Mouse (Mus musculus): Measurements from ENCODE around the gene Pcdh15. TPM values are rescaled to one million over a fixed set of nuclear protein-coding genes. Genes with fewer than 3 reads are reported as not detected.

Pcdh15 gene
- polyA plus RNA-seq, 1 experiment = 2.0 TPM

GRCm38 (mm10) chr10:74129665-74130064 lies 1030.5 kb downstream of the Pcdh15 start:
- Histone ChIP-seq H3K4me1 (ENCODE audit: control insufficient read depth, insufficient read depth, low read length) (no peaks in the 10 kb centered on the region), H3K27me3 (ENCODE audit: control insufficient read depth, insufficient read depth, low read length) (no peaks in the 10 kb centered on the region), H3K4me3 (ENCODE audit: control insufficient read depth, low read depth, low read length) (no peak overlapping the region), H3K27ac (ENCODE audit: control insufficient read depth, insufficient read depth, low read depth, low read length) (no peak overlapping the region), H3K36me3 (ENCODE audit: control insufficient read depth, insufficient read depth, low read length) (no peaks in the 10 kb centered on the region)
- TF ChIP-seq CTCF (IDR thresholded peaks at IDR 0.05; ENCODE audit: control insufficient read depth, insufficient read depth, insufficient replicate concordance, low read depth, low read length) (no peak), POLR2A (IDR thresholded peaks at IDR 0.05; ENCODE audit: control insufficient read depth, low read depth, low read length) (no peak)

- Histone ChIP-seq H3K27me3 (ENCODE audit: control insufficient read depth, insufficient read depth, low read length) (no peaks in the 10 kb centered on the region), H3K27ac (ENCODE audit: control insufficient read depth, insufficient read depth, low read depth, low read length) (no peak overlapping the region), H3K4me3 (ENCODE audit: control insufficient read depth, low read depth, low read length) (no peak overlapping the region), H3K36me3 (ENCODE audit: control insufficient read depth, insufficient read depth, low read length) (no peaks in the 10 kb centered on the region), H3K4me1 (ENCODE audit: control insufficient read depth, insufficient read depth, low read length) (no peaks in the 10 kb centered on the region)
- no peak for TF ChIP-seq CTCF (IDR thresholded peaks at IDR 0.05; ENCODE audit: control insufficient read depth, insufficient read depth, insufficient replicate concordance, low read depth, low read length)
- TF ChIP-seq POLR2A (IDR thresholded peaks at IDR 0.05; ENCODE audit: control insufficient read depth, low read depth, low read length) = no peak
Measured at GRCm38 (mm10) chr10:74130805-74131204, 1031.7 kb downstream of the Pcdh15 start.

GRCm38 (mm10) chr10:74147966-74148365 lies 1048.8 kb downstream of the Pcdh15 start:
- no peak for TF ChIP-seq CTCF (IDR thresholded peaks at IDR 0.05; ENCODE audit: control insufficient read depth, insufficient read depth, insufficient replicate concordance, low read depth, low read length)
- TF ChIP-seq POLR2A (IDR thresholded peaks at IDR 0.05; ENCODE audit: control insufficient read depth, low read depth, low read length) = no peak
- no peak overlapping the region for H3K27ac ChIP-seq (ENCODE audit: control insufficient read depth, insufficient read depth, low read depth, low read length)
- H3K36me3 ChIP-seq (ENCODE audit: control insufficient read depth, insufficient read depth, low read length) = no peaks in the 10 kb centered on the region
- no peaks in the 10 kb centered on the region for H3K4me1 ChIP-seq (ENCODE audit: control insufficient read depth, insufficient read depth, low read length)
- H3K27me3 ChIP-seq (ENCODE audit: control insufficient read depth, insufficient read depth, low read length) = no peaks in the 10 kb centered on the region
- H3K4me3 ChIP-seq (ENCODE audit: control insufficient read depth, low read depth, low read length) = no peak overlapping the region

GRCm38 (mm10) chr10:74181921-74182320 lies 1082.8 kb downstream of the Pcdh15 start:
- Histone ChIP-seq H3K4me1 (ENCODE audit: control insufficient read depth, insufficient read depth, low read length) (no peaks in the 10 kb centered on the region), H3K27ac (ENCODE audit: control insufficient read depth, insufficient read depth, low read depth, low read length) (no peak overlapping the region), H3K4me3 (ENCODE audit: control insufficient read depth, low read depth, low read length) (no peak overlapping the region), H3K27me3 (ENCODE audit: control insufficient read depth, insufficient read depth, low read length) (no peaks in the 10 kb centered on the region), H3K36me3 (ENCODE audit: control insufficient read depth, insufficient read depth, low read length) (no peaks in the 10 kb centered on the region)
- TF ChIP-seq CTCF (IDR thresholded peaks at IDR 0.05; ENCODE audit: control insufficient read depth, insufficient read depth, insufficient replicate concordance, low read depth, low read length) (no peak), POLR2A (IDR thresholded peaks at IDR 0.05; ENCODE audit: control insufficient read depth, low read depth, low read length) (no peak)

GRCm38 (mm10) chr10:74203650-74204049 lies 1104.5 kb downstream of the Pcdh15 start:
- Histone ChIP-seq H3K4me3 (ENCODE audit: control insufficient read depth, low read depth, low read length) (no peak overlapping the region), H3K27ac (ENCODE audit: control insufficient read depth, insufficient read depth, low read depth, low read length) (no peak overlapping the region), H3K36me3 (ENCODE audit: control insufficient read depth, insufficient read depth, low read length) (no peaks in the 10 kb centered on the region), H3K4me1 (ENCODE audit: control insufficient read depth, insufficient read depth, low read length) (no peaks in the 10 kb centered on the region), H3K27me3 (ENCODE audit: control insufficient read depth, insufficient read depth, low read length) (no peaks in the 10 kb centered on the region)
- TF ChIP-seq POLR2A (IDR thresholded peaks at IDR 0.05; ENCODE audit: control insufficient read depth, low read depth, low read length) = no peak
- TF ChIP-seq CTCF (IDR thresholded peaks at IDR 0.05; ENCODE audit: control insufficient read depth, insufficient read depth, insufficient replicate concordance, low read depth, low read length) = no peak

- Histone ChIP-seq H3K27ac (ENCODE audit: control insufficient read depth, insufficient read depth, low read depth, low read length) (no peak overlapping the region), H3K4me3 (ENCODE audit: control insufficient read depth, low read depth, low read length) (no peak overlapping the region)
Measured at GRCm38 (mm10) chr10:74217268-74217667, 1118.1 kb downstream of the Pcdh15 start.

GRCm38 (mm10) chr10:74220439-74220838 lies 1121.3 kb downstream of the Pcdh15 start:
- no peaks in the 10 kb centered on the region for H3K36me3 ChIP-seq (ENCODE audit: control insufficient read depth, insufficient read depth, low read length)
- no peak overlapping the region for H3K4me3 ChIP-seq (ENCODE audit: control insufficient read depth, low read depth, low read length)
- TF ChIP-seq CTCF (IDR thresholded peaks at IDR 0.05; ENCODE audit: control insufficient read depth, insufficient read depth, insufficient replicate concordance, low read depth, low read length) (no peak), POLR2A (IDR thresholded peaks at IDR 0.05; ENCODE audit: control insufficient read depth, low read depth, low read length) (no peak)
- no peaks in the 10 kb centered on the region for H3K27me3 ChIP-seq (ENCODE audit: control insufficient read depth, insufficient read depth, low read length)
- H3K4me1 ChIP-seq (ENCODE audit: control insufficient read depth, insufficient read depth, low read length) = no peaks in the 10 kb centered on the region
- H3K27ac ChIP-seq (ENCODE audit: control insufficient read depth, insufficient read depth, low read depth, low read length) = no peak overlapping the region

More at GRCm38 (mm10) chr10:74217268-74217667, 1118.1 kb downstream of the Pcdh15 start:
- TF ChIP-seq POLR2A (IDR thresholded peaks at IDR 0.05; ENCODE audit: control insufficient read depth, low read depth, low read length) = no peak
- TF ChIP-seq CTCF (IDR thresholded peaks at IDR 0.05; ENCODE audit: control insufficient read depth, insufficient read depth, insufficient replicate concordance, low read depth, low read length) = no peak
- H3K36me3 ChIP-seq (ENCODE audit: control insufficient read depth, insufficient read depth, low read length) = no peaks in the 10 kb centered on the region
- no peaks in the 10 kb centered on the region for H3K4me1 ChIP-seq (ENCODE audit: control insufficient read depth, insufficient read depth, low read length)
- H3K27me3 ChIP-seq (ENCODE audit: control insufficient read depth, insufficient read depth, low read length) = no peaks in the 10 kb centered on the region

All from testis, adult 2 months (tissue).